Mouse (Mus musculus): ENCODE data around the gene Zfp874b.

GRCm38 (mm10) chr13:67469274-67469673 is 14.8 kb downstream of the Zfp874b start:
- TF ChIP-seq CTCF (IDR thresholded peaks at IDR 0.05; ENCODE audit: borderline replicate concordance, insufficient read depth, low read length) (no peak), POLR2A (IDR thresholded peaks at IDR 0.05; ENCODE audit: low read depth, low read length) (no peak)
